Mouse (Mus musculus) kidney, adult 2 months (tissue): ENCODE measurements around the gene Col1a2. TPM values are rescaled to one million over a fixed set of nuclear protein-coding genes. Genes with fewer than 3 reads are reported as not detected.

Experiments used
- DNase-seq: peaks from one replicate; pipeline ENCODE4 v3.0.0; 2021
- H3K27ac ChIP-seq: fragments of 200-500 bp; 2 replicates; pipeline ENCODE4 v1.5.1; 2012; ENCODE audit warnings: low read depth, low read length, control low read depth, inconsistent platforms; ENCODE audit not compliant: insufficient read depth
- H3K27me3 ChIP-seq: fragments of 200-500 bp; replicated peaks from 2 replicates; pipeline ENCODE4 v1.6.1; 2012; ENCODE audit warnings: mild to moderate bottlenecking, moderate library complexity, low read length, inconsistent platforms; ENCODE audit not compliant: control insufficient read depth, insufficient read depth
- H3K36me3 ChIP-seq: fragments of 200-500 bp; 2 replicates; pipeline ENCODE4 v1.6.1; 2012; ENCODE audit warnings: mild to moderate bottlenecking, moderate library complexity, low read length, inconsistent platforms; ENCODE audit not compliant: control insufficient read depth, insufficient read depth
- H3K4me1 ChIP-seq: fragments of 200-500 bp; 2 replicates; pipeline ENCODE4 v1.6.1; 2011; ENCODE audit warnings: low read length; ENCODE audit not compliant: control insufficient read depth, insufficient read depth
- H3K4me3 ChIP-seq: fragments of 200-500 bp; 2 replicates; pipeline ENCODE4 v1.5.1; 2011; ENCODE audit warnings: mild to moderate bottlenecking, low read depth, low read length, control low read depth; ENCODE audit not compliant: insufficient read depth
- CTCF ChIP-seq: fragments of 200-500 bp; conservative IDR thresholded peaks from 2 replicates; pipeline ENCODE4 v1.5.1; 2011; ENCODE audit warnings: low read depth, mild to moderate bottlenecking, control low read depth, low read length, moderate library complexity, mixed read lengths; ENCODE audit not compliant: insufficient read depth, insufficient read length
- POLR2A ChIP-seq: fragments of 200-500 bp; IDR thresholded peaks from one replicate; pipeline ENCODE4 v1.6.1; 2011; ENCODE audit warnings: low read depth, low read length, control low read depth
- WGBS: fragments of 180-500 bp; shearing (Covaris S2); methylation state at CpG from one replicate; pipeline ENCODE4 v1.1.7; 2018; 5-methylcytosine and 5-hydroxymethylcytosine counted together
- polyA plus RNA-seq: library from polyadenylated mRNA; depleted of rRNA; stranded (reverse); fragments of >200 nt; gene quantifications from 2 replicates; pipeline ENCODE4 v1.2.3, GENCODE M21; 2012; rRNA removed

Gene Col1a2
- 67.1 and 67.9 TPM in 2 replicates for polyA plus RNA-seq

GRCm38 (mm10) chr6:4504603-4505131 is at the start of gene Col1a2:
Gene Col1a2, plus strand, starts transcription at chr6:4504814.
- H3K4me1 ChIP-seq: no peaks in the 10 kb centered on the region
- peak within 1 kb of the TSS; percentile 44 for H3K4me3 ChIP-seq
- 20% methylated on average over 3 of the region's 3 CpGs for WGBS
- H3K36me3 ChIP-seq: no peaks in the 10 kb centered on the region
- H3K27me3 ChIP-seq: no peaks in the 10 kb centered on the region
- peak within 1 kb of the TSS; percentile 60 for H3K27ac ChIP-seq
- TF ChIP-seq CTCF: no peak
- no peak for TF ChIP-seq POLR2A
- no peak for DNase-seq

DNA sequence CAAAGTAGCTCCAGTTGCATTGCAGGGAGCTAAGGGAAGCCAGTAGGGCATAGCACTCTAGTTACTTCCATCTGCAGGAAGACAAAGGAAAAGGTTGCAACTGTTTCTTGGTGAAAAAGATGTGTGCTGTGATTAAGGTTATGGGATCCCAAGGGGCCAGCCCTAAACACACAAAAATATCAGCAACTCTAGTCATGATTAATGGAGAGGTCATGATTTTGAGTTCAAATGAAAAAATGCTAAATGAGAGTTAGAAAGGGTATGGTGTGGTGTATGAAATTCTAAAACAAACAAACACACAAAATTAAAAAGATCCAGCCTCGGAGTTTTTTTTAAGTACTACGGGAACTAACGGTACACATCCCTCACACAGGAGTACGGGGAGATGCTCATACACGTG is 49.1 kb upstream of the Col1a2 start:
- Histone ChIP-seq H3K4me3 (no peak overlapping the region), H3K4me1 (no peaks in the 10 kb centered on the region), H3K27ac (no peak overlapping the region), H3K27me3 (no peaks in the 10 kb centered on the region), H3K36me3 (no peaks in the 10 kb centered on the region)
- no peak for TF ChIP-seq CTCF
- no peak for TF ChIP-seq POLR2A
- WGBS: 65% methylated on average over 5 of the region's 5 CpGs
- DNase-seq: peak; percentile 17

- no peak overlapping the region for H3K4me3 ChIP-seq
- TF ChIP-seq POLR2A: no peak
- TF ChIP-seq CTCF: no peak
- WGBS: 43% methylated on average over 5 of the region's 5 CpGs
- H3K27me3 ChIP-seq: no peaks in the 10 kb centered on the region
- H3K27ac ChIP-seq: peak overlapping the region; percentile 71; the same call in 1 of the 2 replicates
- peak; percentile 37 for DNase-seq
- no peaks in the 10 kb centered on the region for H3K4me1 ChIP-seq
- no peaks in the 10 kb centered on the region for H3K36me3 ChIP-seq
Observed at GRCm38 (mm10) chr6:4455961-4456617, 48.5 kb upstream of the Col1a2 start.

GRCm38 (mm10) chr6:4456691-4457447 is 47.7 kb upstream of the Col1a2 start:
- peak; percentile 17 for DNase-seq

GRCm38 (mm10) chr6:4457555-4457996 is 47.0 kb upstream of the Col1a2 start:
- Histone ChIP-seq H3K27ac (peak overlapping the region; percentile 73; the same call in 1 of the 2 replicates), H3K4me1 (no peaks in the 10 kb centered on the region)
- peak; percentile 43 for DNase-seq

More at GRCm38 (mm10) chr6:4456691-4457447, 47.7 kb upstream of the Col1a2 start:
- TF ChIP-seq CTCF: no peak
- no peak for TF ChIP-seq POLR2A
- Histone ChIP-seq H3K27me3 (no peaks in the 10 kb centered on the region), H3K36me3 (no peaks in the 10 kb centered on the region), H3K4me1 (no peaks in the 10 kb centered on the region), H3K27ac (peak overlapping the region; percentile 53), H3K4me3 (no peak overlapping the region)
- 50% methylated on average over 12 of the region's 12 CpGs for WGBS

DNA sequence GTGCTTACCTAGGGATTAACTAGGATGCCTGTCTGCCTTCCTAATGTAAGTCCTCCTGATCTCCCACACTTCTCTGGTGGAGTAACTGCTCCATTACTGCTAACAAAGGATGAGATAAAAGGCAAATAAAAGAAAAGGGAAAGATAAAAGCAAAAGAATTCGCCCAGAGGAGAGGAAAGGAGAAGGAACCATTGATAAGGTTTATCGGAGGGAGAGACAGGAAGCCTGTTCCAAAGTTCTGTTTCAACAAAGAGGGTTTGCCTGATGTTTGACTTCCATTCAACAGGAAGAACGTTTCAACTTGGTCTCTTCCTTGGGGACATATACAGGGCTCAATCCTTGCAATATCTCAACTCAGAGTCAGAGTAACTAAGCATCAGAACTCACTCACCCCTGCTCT is 39.3 kb upstream of the Col1a2 start:
- Histone ChIP-seq H3K4me1 (no peaks in the 10 kb centered on the region), H3K36me3 (no peaks in the 10 kb centered on the region), H3K27me3 (no peaks in the 10 kb centered on the region), H3K4me3 (no peak overlapping the region), H3K27ac (no peak overlapping the region)
- WGBS: 59% methylated on average over 3 of the region's 3 CpGs
- TF ChIP-seq CTCF (no peak), POLR2A (no peak)
- DNase-seq: no peak

More at GRCm38 (mm10) chr6:4457555-4457996, 47.0 kb upstream of the Col1a2 start:
- WGBS: 32% methylated on average over 6 of the region's 6 CpGs
- H3K36me3 ChIP-seq: no peaks in the 10 kb centered on the region
- H3K4me3 ChIP-seq: no peak overlapping the region
- TF ChIP-seq CTCF (no peak), POLR2A (no peak)
- H3K27me3 ChIP-seq: no peaks in the 10 kb centered on the region

DNA sequence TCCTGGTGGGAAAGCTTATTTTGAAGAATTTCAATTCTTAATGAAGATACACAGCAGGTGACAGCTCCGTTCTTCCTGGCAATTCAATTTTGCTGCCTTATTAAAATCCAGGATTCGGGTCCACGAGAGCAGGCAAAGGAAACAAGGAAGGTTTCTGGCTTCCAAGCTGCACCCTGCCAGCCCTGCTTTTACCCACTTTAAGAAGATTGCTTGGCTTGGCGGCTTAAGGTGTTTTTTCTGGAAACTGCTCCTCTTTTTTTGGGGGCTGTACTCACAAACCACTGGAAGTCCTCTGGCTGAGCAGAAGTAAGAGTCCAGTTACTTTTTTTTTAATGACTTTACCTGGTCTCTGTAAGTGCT is 21.1 kb upstream of the Col1a2 start:
- peaks cover 1% of the 10 kb centered on the region; the same call in 1 of the 2 replicates for H3K27me3 ChIP-seq
- no peaks in the 10 kb centered on the region for H3K36me3 ChIP-seq
- H3K27ac ChIP-seq: no peak overlapping the region
- TF ChIP-seq CTCF (no peak), POLR2A (no peak)
- DNase-seq: no peak
- H3K4me3 ChIP-seq: no peak overlapping the region
- no peaks in the 10 kb centered on the region for H3K4me1 ChIP-seq
- WGBS: 67% methylated on average over 4 of the region's 4 CpGs
